Mouse (Mus musculus) embryonic facial prominence, embryonic 12.5 days (tissue): ENCODE data around the gene Gramd1b. TPM values are rescaled to one million over a fixed set of nuclear protein-coding genes. Genes with fewer than 3 reads are reported as not detected.

ENCODE experiments used
- ATAC-seq: fragments of 200-750 bp; cut with Nextera tagmentation; 2 replicates; pipeline ENCODE4 v1.8.0; 2017; ENCODE audit not compliant: insufficient number of reproducible peaks, insufficient read depth, low FRiP score, low TSS enrichment
- H3K27ac ChIP-seq: fragments of 300-500 bp; sonication (generic); 2 replicates; pipeline ENCODE4 v1.5.1; 2016; ENCODE audit warnings: mild to moderate bottlenecking
- H3K27me3 ChIP-seq: fragments of 300-500 bp; sonication (generic); 2 replicates; pipeline ENCODE4 v1.6.1; 2016; ENCODE audit warnings: mild to moderate bottlenecking, moderate library complexity
- H3K36me3 ChIP-seq: fragments of 300-500 bp; sonication (generic); 2 replicates; pipeline ENCODE4 v1.6.1; 2016; ENCODE audit warnings: mild to moderate bottlenecking
- H3K4me1 ChIP-seq: fragments of 300-500 bp; sonication (generic); 2 replicates; pipeline ENCODE4 v1.6.1; 2016
- H3K4me2 ChIP-seq: fragments of 300-500 bp; sonication (generic); replicated peaks from 2 replicates; pipeline ENCODE4 v1.6.1; 2016; ENCODE audit warnings: mild to moderate bottlenecking, moderate library complexity
- H3K4me3 ChIP-seq: fragments of 300-500 bp; sonication (generic); 2 replicates; pipeline ENCODE4 v1.5.1; 2016; ENCODE audit warnings: mild to moderate bottlenecking
- H3K9ac ChIP-seq: fragments of 300-500 bp; sonication (generic); 2 replicates; pipeline ENCODE4 v1.6.1; 2016; ENCODE audit warnings: mild to moderate bottlenecking, moderate library complexity
- H3K9me3 ChIP-seq: fragments of 300-500 bp; sonication (generic); 2 replicates; pipeline ENCODE4 v1.6.1; 2016; ENCODE audit warnings: mild to moderate bottlenecking, moderate library complexity
- WGBS: fragments of 180-500 bp; shearing (Covaris S2); methylation state at CpG from one replicate; pipeline ENCODE4 v1.1.7; 2016; 5-methylcytosine and 5-hydroxymethylcytosine counted together
- polyA plus RNA-seq: library from polyadenylated mRNA; unstranded; fragments of >200 nt; fragmentation: Nextera tagmentation; extraction: Ambion mirVana; gene quantifications from 2 replicates; pipeline ENCODE4 v1.2.1, GENCODE M21; 2016

The Gramd1b gene
- polyA plus RNA-seq, 1 experiment from 2014 or later, result 5.0 TPM

DNA sequence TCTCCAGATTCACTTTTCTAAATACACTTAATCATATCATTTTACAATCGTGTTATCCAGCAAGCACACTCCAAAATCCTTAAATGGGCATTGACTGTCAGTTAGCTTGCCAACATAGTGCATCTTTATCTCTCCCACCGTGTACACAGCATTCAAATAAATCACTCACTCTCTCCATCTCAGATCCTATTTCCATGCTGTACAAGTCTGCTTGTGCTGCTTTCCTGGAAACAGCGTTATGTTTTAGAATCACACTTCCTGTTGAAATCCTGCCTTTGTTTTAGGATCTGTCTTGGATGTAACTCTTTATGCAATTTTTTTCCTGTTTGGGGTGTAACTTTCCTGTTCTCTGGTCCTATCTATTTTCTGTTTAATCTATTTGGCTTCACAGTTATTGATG, 278.7 kb downstream of the Gramd1b start:
- Histone ChIP-seq H3K9ac (no peak overlapping the region), H3K36me3 (no peaks in the 10 kb centered on the region), H3K27me3 (no peaks in the 10 kb centered on the region), H3K9me3 (no peaks in the 10 kb centered on the region), H3K27ac (no peak overlapping the region), H3K4me3 (no peak overlapping the region), H3K4me1 (no peaks in the 10 kb centered on the region), H3K4me2 (no peak overlapping the region)
- ATAC-seq, result no peak
- 66% methylated on average over 3 of the region's 3 CpGs for WGBS

DNA sequence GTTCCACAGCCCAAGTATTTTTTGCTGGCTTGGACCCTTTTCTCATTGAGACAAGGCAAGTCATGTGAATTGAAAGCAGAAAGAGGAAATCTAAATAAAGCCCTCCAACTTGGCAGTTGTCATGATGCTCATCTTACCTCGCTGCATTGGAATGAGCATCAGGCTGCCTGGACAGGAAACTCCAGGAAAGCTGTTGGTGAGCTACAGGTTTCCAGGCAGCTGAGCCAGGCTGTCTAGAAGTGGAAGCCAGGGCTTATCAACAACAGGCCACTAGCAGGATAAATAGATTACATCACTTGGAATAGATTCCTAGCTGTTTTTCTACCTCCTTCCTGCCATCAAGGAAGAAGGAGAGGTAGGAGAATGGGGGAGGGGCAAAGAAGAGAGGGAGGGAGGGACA, 282.1 kb downstream of the Gramd1b start:
- ATAC-seq, result no peak
- Histone ChIP-seq H3K27me3 (no peaks in the 10 kb centered on the region), H3K4me2 (no peak overlapping the region), H3K4me3 (no peak overlapping the region), H3K9ac (no peak overlapping the region), H3K27ac (no peak overlapping the region), H3K36me3 (no peaks in the 10 kb centered on the region), H3K9me3 (no peaks in the 10 kb centered on the region), H3K4me1 (no peaks in the 10 kb centered on the region)
- 77% methylated on average over 1 of the region's 1 CpGs for WGBS

DNA sequence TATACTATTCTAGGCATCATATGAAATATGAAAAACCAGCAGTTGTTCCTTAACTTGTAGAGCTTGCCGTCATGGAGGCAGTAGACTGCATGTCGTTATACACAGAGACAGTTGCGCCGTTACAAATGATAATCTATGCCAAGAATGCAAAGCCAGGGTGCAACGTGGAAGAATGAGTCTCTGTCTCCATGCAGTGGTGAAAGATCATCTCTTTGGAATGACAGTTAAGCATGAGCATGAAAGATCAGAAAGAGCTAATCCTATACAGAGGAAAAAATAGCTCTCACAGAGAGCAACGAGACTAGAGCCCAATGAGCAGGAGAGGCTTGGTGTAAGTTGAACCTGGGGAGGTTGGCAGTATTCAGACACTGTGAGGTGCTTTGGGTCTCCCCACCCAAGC, 284.5 kb downstream of the Gramd1b start:
- Histone ChIP-seq H3K4me3 (no peak overlapping the region), H3K9ac (no peak overlapping the region), H3K4me1 (no peaks in the 10 kb centered on the region), H3K27me3 (no peaks in the 10 kb centered on the region), H3K4me2 (no peak overlapping the region), H3K27ac (no peak overlapping the region), H3K9me3 (no peaks in the 10 kb centered on the region), H3K36me3 (no peaks in the 10 kb centered on the region)
- WGBS, result 83% methylated on average over 6 of the region's 6 CpGs
- no peak for ATAC-seq

DNA sequence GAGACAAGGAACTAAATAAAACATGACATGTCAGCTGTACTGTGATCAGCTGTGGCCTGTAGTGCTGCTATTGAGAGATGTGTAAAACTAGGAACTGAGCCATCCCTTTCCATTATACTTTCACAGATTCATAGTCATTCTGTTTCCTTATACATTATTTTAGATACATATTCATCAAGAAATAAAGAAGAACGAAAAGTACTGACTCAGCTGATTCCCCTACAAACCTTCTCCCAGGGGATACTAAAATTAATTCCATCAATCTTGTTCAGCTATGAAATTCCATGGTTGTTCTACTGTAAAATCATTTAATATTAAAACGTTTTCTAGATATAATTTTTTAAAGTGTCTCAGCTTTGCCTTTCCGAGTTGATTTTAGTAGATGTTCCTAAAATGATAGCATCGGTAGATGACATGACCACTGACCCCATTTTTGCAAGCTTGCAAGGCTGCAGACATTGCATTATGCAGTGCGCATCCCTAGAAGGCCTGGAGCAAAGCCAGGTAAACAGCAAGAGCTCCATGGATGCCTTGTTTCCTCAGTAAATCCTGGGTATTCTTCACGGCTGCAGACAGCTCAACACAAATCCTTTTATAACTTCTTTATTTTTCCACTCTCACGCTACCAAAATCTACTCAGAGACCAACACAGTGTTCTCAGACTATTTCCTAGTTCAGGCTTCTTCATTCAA, 285.1 kb downstream of the Gramd1b start:
- H3K4me2 ChIP-seq, result no peak overlapping the region
- H3K9me3 ChIP-seq, result no peaks in the 10 kb centered on the region
- 78% methylated on average over 7 of the region's 7 CpGs for WGBS
- H3K36me3 ChIP-seq, result no peaks in the 10 kb centered on the region
- H3K4me3 ChIP-seq, result no peak overlapping the region
- 0 out of 2 replicates have a peak, but pooled peaks cover 3% of the 10 kb centered on the region for H3K4me1 ChIP-seq
- no peak for ATAC-seq
- H3K27me3 ChIP-seq, result 0 out of 2 replicates have a peak, but pooled peaks cover 2% of the 10 kb centered on the region
- no peak overlapping the region for H3K9ac ChIP-seq
- H3K27ac ChIP-seq, result no peak overlapping the region

DNA sequence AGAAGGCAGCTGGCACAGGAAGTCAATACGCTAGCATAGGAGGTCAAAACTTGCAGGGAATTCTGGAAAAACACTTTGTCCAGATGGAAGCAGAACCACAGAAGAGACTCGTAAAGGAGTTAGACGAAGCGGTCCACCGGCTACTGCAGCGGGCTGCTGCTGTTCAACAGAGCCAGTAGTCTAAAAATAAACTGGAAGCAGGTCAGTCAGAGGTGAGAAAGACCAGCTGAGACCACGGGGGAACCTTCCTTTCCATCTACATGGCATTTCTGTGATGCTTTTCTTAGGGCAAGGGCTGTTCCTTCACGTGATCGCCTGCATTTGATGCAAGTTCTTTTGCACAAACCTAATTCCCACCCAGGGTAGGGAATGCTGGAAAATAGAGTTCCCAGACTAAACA, 285.7 kb downstream of the Gramd1b start:
- Histone ChIP-seq H3K4me2 (no peak overlapping the region), H3K9ac (no peak overlapping the region), H3K9me3 (no peaks in the 10 kb centered on the region), H3K4me3 (no peak overlapping the region), H3K27ac (no peak overlapping the region), H3K4me1 (0 out of 2 replicates have a peak, but pooled peaks cover 6% of the 10 kb centered on the region), H3K27me3 (peaks cover 8% of the 10 kb centered on the region), H3K36me3 (no peaks in the 10 kb centered on the region)
- ATAC-seq, result no peak
- 63% methylated on average over 9 of the region's 9 CpGs for WGBS

Other genes starting within 250 kb of the Gramd1b start
- not detected in 2 replicates for gene Gm21915, start 139.2 kb upstream of the Gramd1b start, polyA plus RNA-seq
- 75.9 and 81.8 TPM in 2 replicates for gene Clmp, start 154.6 kb upstream of the Gramd1b start, polyA plus RNA-seq